Mouse (Mus musculus) kidney, adult 11 months (tissue): ENCODE results near the gene Amd2.

ENCODE experiments used
- DNase-seq: peaks from one replicate; pipeline ENCODE4 v3.0.0; 2022

The Amd2 gene

GRCm38 (mm10) chr10:35711792-35712191, at the start of gene Amd2:
Amd2 (minus strand) TSS chr10:35711892.
- no peak for DNase-seq

- no peak for DNase-seq
These were observed 49.6 kb upstream of the Amd2 start for GRCm38 (mm10) chr10:35761280-35761679.

GRCm38 (mm10) chr10:35737639-35738038, 25.9 kb upstream of the Amd2 start:
- no peak for DNase-seq

GRCm38 (mm10) chr10:35714266-35714665, 2.6 kb upstream of the Amd2 start:
- DNase-seq: no peak
